Mouse (Mus musculus): ENCODE measurements around the gene Plbd2. TPM values are rescaled to one million over a fixed set of nuclear protein-coding genes. Genes with fewer than 3 reads are reported as not detected.

Gene Plbd2
- polyA plus RNA-seq, 1 experiment from 2014 or later, result 30.6 TPM

DNA sequence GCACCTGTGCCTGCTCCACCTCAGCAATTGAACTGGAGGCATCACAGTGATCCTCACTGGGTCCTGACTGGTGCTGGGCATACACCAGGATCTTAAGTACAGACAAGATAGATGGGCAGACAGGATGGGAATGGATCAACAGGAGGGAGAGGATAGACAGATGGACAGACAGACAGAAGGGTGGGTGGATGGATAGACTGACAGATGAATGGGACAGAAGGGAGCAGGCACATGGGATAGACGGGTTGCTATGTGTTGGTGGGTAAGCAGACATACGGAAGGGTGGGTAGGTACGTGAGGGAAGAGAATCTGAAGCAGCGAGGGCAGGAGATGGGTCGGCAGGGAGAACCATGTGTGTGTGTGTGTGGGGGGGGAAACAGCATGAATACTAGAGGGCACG is 10.0 kb downstream of the Plbd2 start:
- no peak overlapping the region for H3K4me3 ChIP-seq (ENCODE audit: low read depth, low read length)
- H3K36me3 ChIP-seq (ENCODE audit: control insufficient read depth, insufficient read depth, low read length), result peaks cover 13% of the 10 kb centered on the region; the same call in 1 of the 2 replicates
- WGBS, result 83% methylated on average over 6 of the region's 6 CpGs
- H3K9ac ChIP-seq (ENCODE audit: low read depth, low read length), result no peak overlapping the region
- H3K27me3 ChIP-seq (ENCODE audit: control insufficient read depth, insufficient read depth, low read depth, low read length), result no peaks in the 10 kb centered on the region
- H3K4me1 ChIP-seq (ENCODE audit: control insufficient read depth, insufficient read depth, low read length), result no peaks in the 10 kb centered on the region
- H3K9me3 ChIP-seq (replicated peaks; ENCODE audit: control insufficient read depth, low read length, poor library complexity, severe bottlenecking), result no peaks in the 10 kb centered on the region
- no peak overlapping the region for H3K4me2 ChIP-seq (ENCODE audit: low read length)
- no peak for ATAC-seq
- H3K27ac ChIP-seq (ENCODE audit: low read length), result no peak overlapping the region

DNA sequence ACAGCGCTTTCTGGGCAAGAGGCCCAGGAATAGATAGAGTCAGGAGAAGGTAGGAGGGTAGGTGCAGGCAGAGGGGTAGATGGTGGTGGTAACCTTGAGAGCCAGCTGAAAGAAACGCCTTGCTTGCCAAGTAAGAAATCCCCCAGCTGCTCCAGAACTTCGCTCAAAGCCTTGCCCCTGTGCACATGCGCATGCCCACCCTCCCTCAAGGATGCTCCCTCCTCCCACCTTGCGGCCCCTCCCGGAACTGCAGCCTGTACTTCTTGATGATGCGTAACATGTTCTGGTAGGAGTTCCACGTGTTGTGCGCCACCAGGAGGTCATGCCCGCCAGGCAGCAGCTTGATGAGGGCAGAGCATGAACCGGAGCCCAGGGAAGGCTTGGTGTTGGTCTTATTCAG is 11.0 kb downstream of the Plbd2 start:
- H3K9ac ChIP-seq (ENCODE audit: low read depth, low read length), result no peak overlapping the region
- H3K27me3 ChIP-seq (ENCODE audit: control insufficient read depth, insufficient read depth, low read depth, low read length), result no peaks in the 10 kb centered on the region
- no peak overlapping the region for H3K27ac ChIP-seq (ENCODE audit: low read length)
- no peak overlapping the region for H3K4me2 ChIP-seq (ENCODE audit: low read length)
- WGBS, result 67% methylated on average over 11 of the region's 11 CpGs
- H3K4me1 ChIP-seq (ENCODE audit: control insufficient read depth, insufficient read depth, low read length), result no peaks in the 10 kb centered on the region
- no peaks in the 10 kb centered on the region for H3K9me3 ChIP-seq (replicated peaks; ENCODE audit: control insufficient read depth, low read length, poor library complexity, severe bottlenecking)
- peaks cover 11% of the 10 kb centered on the region; the same call in 1 of the 2 replicates for H3K36me3 ChIP-seq (ENCODE audit: control insufficient read depth, insufficient read depth, low read length)
- ATAC-seq, result no peak
- H3K4me3 ChIP-seq (ENCODE audit: low read depth, low read length), result no peak overlapping the region

GRCm38 (mm10) chr5:120490679-120491192 is 12.7 kb downstream of the Plbd2 start:
- Histone ChIP-seq H3K4me3 (ENCODE audit: low read depth, low read length) (no peak overlapping the region), H3K9ac (ENCODE audit: low read depth, low read length) (no peak overlapping the region), H3K4me2 (ENCODE audit: low read length) (no peak overlapping the region), H3K36me3 (ENCODE audit: control insufficient read depth, insufficient read depth, low read length) (peaks cover 24% of the 10 kb centered on the region; the same call in 1 of the 2 replicates), H3K27me3 (ENCODE audit: control insufficient read depth, insufficient read depth, low read depth, low read length) (no peaks in the 10 kb centered on the region), H3K4me1 (ENCODE audit: control insufficient read depth, insufficient read depth, low read length) (no peaks in the 10 kb centered on the region), H3K9me3 (replicated peaks; ENCODE audit: control insufficient read depth, low read length, poor library complexity, severe bottlenecking) (no peaks in the 10 kb centered on the region), H3K27ac (ENCODE audit: low read length) (no peak overlapping the region)
- ATAC-seq, result no peak
- WGBS, result 77% methylated on average over 8 of the region's 8 CpGs

DNA sequence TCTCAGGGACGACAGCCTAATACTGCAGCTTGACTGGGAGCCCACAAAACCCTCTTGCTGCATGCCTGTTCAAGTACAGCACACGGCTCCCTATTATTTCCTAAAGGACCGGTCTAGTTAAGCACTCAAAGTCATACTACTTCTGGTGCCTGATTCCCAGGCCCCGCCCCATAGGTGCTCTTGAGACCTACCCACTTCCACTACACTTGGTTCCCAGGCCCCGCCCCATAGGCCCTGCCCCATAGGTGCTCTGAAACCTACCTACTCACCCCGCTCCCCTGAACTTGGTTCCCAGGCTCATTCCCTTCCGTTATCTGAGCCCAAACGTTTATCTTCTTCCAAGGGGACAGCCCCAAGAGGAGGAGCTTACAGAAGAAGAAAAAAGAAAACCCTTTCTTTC is 15.6 kb downstream of the Plbd2 start:
- Histone ChIP-seq H3K4me2 (ENCODE audit: low read length) (no peak overlapping the region), H3K36me3 (ENCODE audit: control insufficient read depth, insufficient read depth, low read length) (peaks cover 21% of the 10 kb centered on the region; the same call in 1 of the 2 replicates), H3K27me3 (ENCODE audit: control insufficient read depth, insufficient read depth, low read depth, low read length) (no peaks in the 10 kb centered on the region), H3K4me3 (ENCODE audit: low read depth, low read length) (no peak overlapping the region), H3K4me1 (ENCODE audit: control insufficient read depth, insufficient read depth, low read length) (no peaks in the 10 kb centered on the region), H3K9ac (ENCODE audit: low read depth, low read length) (no peak overlapping the region), H3K9me3 (replicated peaks; ENCODE audit: control insufficient read depth, low read length, poor library complexity, severe bottlenecking) (no peaks in the 10 kb centered on the region), H3K27ac (ENCODE audit: low read length) (no peak overlapping the region)
- ATAC-seq, result no peak
- WGBS, result 89% methylated on average over 8 of the region's 8 CpGs

DNA sequence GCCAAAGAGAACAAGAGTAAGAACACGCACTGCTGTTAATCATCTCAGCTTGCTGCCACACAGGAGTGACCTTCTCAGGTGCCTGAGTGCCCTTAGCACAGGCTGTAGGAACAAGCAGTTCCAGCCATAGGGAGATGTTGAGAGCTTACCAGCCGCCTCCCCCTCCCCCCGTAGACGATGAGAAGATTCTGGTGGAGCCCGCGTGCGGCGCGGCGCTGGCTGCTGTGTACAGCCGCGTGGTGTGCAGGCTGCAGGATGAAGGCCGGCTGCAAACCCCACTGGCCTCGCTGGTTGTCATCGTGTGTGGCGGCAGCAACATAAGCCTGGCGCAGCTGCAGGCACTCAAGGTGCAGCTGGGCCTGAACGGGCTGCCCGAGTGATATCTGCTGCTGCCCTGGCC is 20.0 kb downstream of the Plbd2 start:
- WGBS, result 85% methylated on average over 19 of the region's 19 CpGs
- H3K4me3 ChIP-seq (ENCODE audit: low read depth, low read length), result no peak overlapping the region
- H3K27ac ChIP-seq (ENCODE audit: low read length), result no peak overlapping the region
- no peaks in the 10 kb centered on the region for H3K9me3 ChIP-seq (replicated peaks; ENCODE audit: control insufficient read depth, low read length, poor library complexity, severe bottlenecking)
- no peak overlapping the region for H3K4me2 ChIP-seq (ENCODE audit: low read length)
- no peaks in the 10 kb centered on the region for H3K27me3 ChIP-seq (ENCODE audit: control insufficient read depth, insufficient read depth, low read depth, low read length)
- ATAC-seq, result no peak
- peaks cover 15% of the 10 kb centered on the region; the same call in 1 of the 2 replicates for H3K36me3 ChIP-seq (ENCODE audit: control insufficient read depth, insufficient read depth, low read length)
- H3K9ac ChIP-seq (ENCODE audit: low read depth, low read length), result no peak overlapping the region
- H3K4me1 ChIP-seq (ENCODE audit: control insufficient read depth, insufficient read depth, low read length), result no peaks in the 10 kb centered on the region

DNA sequence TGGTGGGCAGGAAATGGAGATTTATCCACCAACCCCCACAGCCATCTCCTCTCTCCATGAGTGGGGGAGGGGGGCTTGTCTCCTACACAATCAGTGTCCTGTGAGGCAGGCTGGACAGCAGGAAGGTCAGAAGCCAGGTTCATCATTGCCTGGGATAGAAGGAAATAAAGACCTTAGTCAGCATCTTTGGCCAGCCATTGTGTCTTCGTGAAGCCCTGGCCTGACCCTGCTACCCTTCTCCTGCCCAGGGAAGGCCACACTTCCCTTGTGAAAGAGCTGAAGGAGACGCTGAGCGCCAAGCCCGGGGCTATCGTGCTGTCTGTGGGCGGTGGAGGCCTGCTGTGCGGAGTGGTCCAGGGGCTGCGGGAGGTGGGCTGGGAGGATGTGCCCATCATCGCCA is 22.2 kb downstream of the Plbd2 start:
- H3K4me1 ChIP-seq (ENCODE audit: control insufficient read depth, insufficient read depth, low read length), result no peaks in the 10 kb centered on the region
- peaks cover 6% of the 10 kb centered on the region; the same call in 1 of the 2 replicates for H3K36me3 ChIP-seq (ENCODE audit: control insufficient read depth, insufficient read depth, low read length)
- no peak overlapping the region for H3K4me3 ChIP-seq (ENCODE audit: low read depth, low read length)
- ATAC-seq, result no peak
- no peaks in the 10 kb centered on the region for H3K27me3 ChIP-seq (ENCODE audit: control insufficient read depth, insufficient read depth, low read depth, low read length)
- no peak overlapping the region for H3K27ac ChIP-seq (ENCODE audit: low read length)
- no peak overlapping the region for H3K4me2 ChIP-seq (ENCODE audit: low read length)
- H3K9ac ChIP-seq (ENCODE audit: low read depth, low read length), result no peak overlapping the region
- H3K9me3 ChIP-seq (replicated peaks; ENCODE audit: control insufficient read depth, low read length, poor library complexity, severe bottlenecking), result no peaks in the 10 kb centered on the region
- 61% methylated on average over 9 of the region's 9 CpGs for WGBS

- Histone ChIP-seq H3K4me1 (ENCODE audit: control insufficient read depth, insufficient read depth, low read length) (no peaks in the 10 kb centered on the region), H3K36me3 (ENCODE audit: control insufficient read depth, insufficient read depth, low read length) (no peaks in the 10 kb centered on the region)
- no peak for ATAC-seq
Measured at GRCm38 (mm10) chr5:120479538-120479937, 23.9 kb downstream of the Plbd2 start.

DNA sequence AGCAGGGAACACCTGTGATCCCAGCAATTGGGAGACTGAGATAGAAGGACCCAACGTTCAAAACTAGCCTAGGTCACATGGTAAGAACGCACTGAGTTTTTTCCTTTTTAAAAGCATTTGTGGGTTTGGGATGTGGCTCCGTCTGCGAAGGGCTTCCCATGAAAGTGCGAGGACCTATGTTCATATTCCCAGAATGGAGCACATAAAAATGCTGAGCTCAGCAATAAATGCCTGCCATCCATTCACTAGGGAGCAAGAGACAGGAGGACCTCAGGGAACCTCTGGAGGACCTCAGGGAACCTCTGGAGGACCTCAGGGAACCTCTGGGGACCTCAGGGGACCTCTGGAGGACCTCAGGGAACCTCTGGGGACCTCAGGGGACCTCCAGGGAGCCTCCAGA is 25.4 kb downstream of the Plbd2 start:
- H3K4me3 ChIP-seq (ENCODE audit: low read depth, low read length), result no peak overlapping the region
- no peaks in the 10 kb centered on the region for H3K36me3 ChIP-seq (ENCODE audit: control insufficient read depth, insufficient read depth, low read length)
- H3K4me1 ChIP-seq (ENCODE audit: control insufficient read depth, insufficient read depth, low read length), result no peaks in the 10 kb centered on the region
- 92% methylated on average over 5 of the region's 5 CpGs for whole genome bisulfite sequencing
- H3K27me3 ChIP-seq (ENCODE audit: control insufficient read depth, insufficient read depth, low read depth, low read length), result no peaks in the 10 kb centered on the region
- no peaks in the 10 kb centered on the region for H3K9me3 ChIP-seq (replicated peaks; ENCODE audit: control insufficient read depth, low read length, poor library complexity, severe bottlenecking)
- no peak overlapping the region for H3K4me2 ChIP-seq (ENCODE audit: low read length)
- no peak for ATAC-seq
- H3K9ac ChIP-seq (ENCODE audit: low read depth, low read length), result no peak overlapping the region
- no peak overlapping the region for H3K27ac ChIP-seq (ENCODE audit: low read length)

More at GRCm38 (mm10) chr5:120479538-120479937, 23.9 kb downstream of the Plbd2 start:
- Histone ChIP-seq H3K9me3 (replicated peaks; ENCODE audit: control insufficient read depth, low read length, poor library complexity, severe bottlenecking) (no peaks in the 10 kb centered on the region), H3K9ac (ENCODE audit: low read depth, low read length) (no peak overlapping the region), H3K4me3 (ENCODE audit: low read depth, low read length) (no peak overlapping the region), H3K4me2 (ENCODE audit: low read length) (no peak overlapping the region), H3K27ac (ENCODE audit: low read length) (no peak overlapping the region), H3K27me3 (ENCODE audit: control insufficient read depth, insufficient read depth, low read depth, low read length) (no peaks in the 10 kb centered on the region)
- 66% methylated on average over 4 of the region's 4 CpGs for WGBS

GRCm38 (mm10) chr5:120476296-120476695 is 27.1 kb downstream of the Plbd2 start, which contains the start of gene Sds:
TSS of gene Sds (plus strand) at chr5:120476526.
- H3K36me3 ChIP-seq (ENCODE audit: control insufficient read depth, insufficient read depth, low read length), result no peaks in the 10 kb centered on the region
- H3K4me1 ChIP-seq (ENCODE audit: control insufficient read depth, insufficient read depth, low read length), result no peaks in the 10 kb centered on the region
- ATAC-seq, result no peak
- H3K27ac ChIP-seq (ENCODE audit: low read length), result no peak within 1 kb of the TSS
- no peaks in the 10 kb centered on the region for H3K9me3 ChIP-seq (replicated peaks; ENCODE audit: control insufficient read depth, low read length, poor library complexity, severe bottlenecking)
- no peak within 1 kb of the TSS for H3K9ac ChIP-seq (ENCODE audit: low read depth, low read length)
- 17% methylated on average over 13 of the region's 13 CpGs for WGBS
- H3K4me2 ChIP-seq (ENCODE audit: low read length), result no peak within 1 kb of the TSS
- no peak within 1 kb of the TSS for H3K4me3 ChIP-seq (ENCODE audit: low read depth, low read length)
- no peaks in the 10 kb centered on the region for H3K27me3 ChIP-seq (ENCODE audit: control insufficient read depth, insufficient read depth, low read depth, low read length)
